Mouse (Mus musculus) spleen, adult 2 months (tissue): ENCODE data around the gene Rpl10a. TPM values are rescaled to one million over a fixed set of nuclear protein-coding genes. Genes with fewer than 3 reads are reported as not detected.
"Not testable (repeated sequence)": the region's sequence is repeated elsewhere in the genome, so short reads cannot be mapped to it uniquely, and the experiment has no call there.

ENCODE experiments used
- DNase-seq, 2 experiments: peaks; one replicate each; pipeline versions ENCODE4 v3.0.0 to v3.0.0-alpha.2; 2012 to 2021; ENCODE audit warnings: low spot score in 2 of 2, low read depth in 1 of 2
- H3K27ac ChIP-seq: fragments of 200-500 bp; 2 replicates; pipeline ENCODE4 v1.5.1; 2012; ENCODE audit warnings: low read length, inconsistent platforms; ENCODE audit not compliant: insufficient read depth
- H3K27me3 ChIP-seq: fragments of 200-500 bp; 2 replicates; pipeline ENCODE4 v1.6.1; 2012; ENCODE audit warnings: mild to moderate bottlenecking, moderate library complexity, low read length, inconsistent platforms; ENCODE audit not compliant: control insufficient read depth, insufficient read depth
- H3K36me3 ChIP-seq: fragments of 200-500 bp; 2 replicates; pipeline ENCODE4 v1.6.1; 2012; ENCODE audit warnings: mild to moderate bottlenecking, low read length, inconsistent platforms; ENCODE audit not compliant: control insufficient read depth, insufficient read depth
- H3K4me1 ChIP-seq: fragments of 200-500 bp; 2 replicates; pipeline ENCODE4 v1.6.1; 2011; ENCODE audit warnings: inconsistent platforms; ENCODE audit not compliant: control insufficient read depth, insufficient read depth, insufficient read length
- H3K4me3 ChIP-seq: fragments of 200-500 bp; 2 replicates; pipeline ENCODE4 v1.5.1; 2011; ENCODE audit warnings: mild to moderate bottlenecking, inconsistent platforms; ENCODE audit not compliant: insufficient read depth, insufficient read length; ENCODE audit errors: extremely low read depth
- CTCF ChIP-seq: fragments of 200-500 bp; IDR thresholded peaks from 2 replicates; pipeline ENCODE4 v1.5.1; 2011; ENCODE audit warnings: mild to moderate bottlenecking, inconsistent platforms; ENCODE audit not compliant: insufficient read depth, insufficient read length, insufficient replicate concordance; ENCODE audit errors: extremely low read depth
- POLR2A ChIP-seq: fragments of 200-500 bp; IDR thresholded peaks from 2 replicates; pipeline ENCODE4 v1.6.1; 2011; ENCODE audit warnings: low read depth, low read length, inconsistent platforms
- WGBS: fragments of 180-500 bp; shearing (Covaris S2); methylation state at CpG from one replicate; pipeline ENCODE4 v1.1.7; 2018; 5-methylcytosine and 5-hydroxymethylcytosine counted together
- polyA plus RNA-seq: library from polyadenylated mRNA; depleted of rRNA; stranded (reverse); fragments of >200 nt; gene quantifications from 2 replicates; pipeline ENCODE4 v1.2.3, GENCODE M21; 2012

Rpl10a gene
- polyA plus RNA-seq, 1 experiment, result 4,168 TPM

- Histone ChIP-seq H3K27ac (no peak overlapping the region), H3K36me3 (peaks cover 12% of the 10 kb centered on the region), H3K4me3 (no peak overlapping the region), H3K4me1 (peaks cover 2% of the 10 kb centered on the region; the same call in 1 of the 2 replicates), H3K27me3 (no peaks in the 10 kb centered on the region)
- WGBS, result 97% methylated on average over 8 of the region's 8 CpGs
- TF ChIP-seq CTCF (no peak), POLR2A (no peak)
- DNase-seq, result no peak
Observed at GRCm38 (mm10) chr17:28325751-28326150, 2.5 kb upstream of the Rpl10a start.

GRCm38 (mm10) chr17:28326951-28327350 lies 1.3 kb upstream of the Rpl10a start:
- Histone ChIP-seq H3K27me3 (no peaks in the 10 kb centered on the region), H3K4me1 (peaks cover 2% of the 10 kb centered on the region; the same call in 1 of the 2 replicates), H3K4me3 (no peak overlapping the region), H3K27ac (no peak overlapping the region), H3K36me3 (peaks cover 20% of the 10 kb centered on the region)
- 93% methylated on average over 3 of the region's 3 CpGs for WGBS
- TF ChIP-seq CTCF (no peak), POLR2A (no peak)
- DNase-seq, result no peak

- Histone ChIP-seq H3K36me3 (peaks cover 20% of the 10 kb centered on the region), H3K4me1 (peaks cover 2% of the 10 kb centered on the region; the same call in 1 of the 2 replicates), H3K4me3 (peak overlapping the region; percentile 19; the same call in 1 of the 2 replicates), H3K27ac (peak overlapping the region; percentile 19), H3K27me3 (no peaks in the 10 kb centered on the region)
- 46% methylated on average over 22 of the region's 22 CpGs for WGBS
- no peak for DNase-seq
- TF ChIP-seq POLR2A (no peak), CTCF (no peak)
Observed at GRCm38 (mm10) chr17:28327673-28328325, 472 bp upstream of the Rpl10a start.

- no peak for DNase-seq
- WGBS, result under 1% methylated on average over 25 of the region's 25 CpGs
- peak overlapping the region; percentile 71 for H3K4me3 ChIP-seq
- peak overlapping the region; percentile 83 for H3K27ac ChIP-seq
- TF ChIP-seq POLR2A (no peak), CTCF (no peak)
- peaks cover 2% of the 10 kb centered on the region; the same call in 1 of the 2 replicates for H3K4me1 ChIP-seq
- H3K36me3 ChIP-seq, result peaks cover 20% of the 10 kb centered on the region
- H3K27me3 ChIP-seq, result no peaks in the 10 kb centered on the region; the same call in 1 of the 2 replicates
Observed at GRCm38 (mm10) chr17:28328946-28329345, 675 bp downstream of the Rpl10a start.

GRCm38 (mm10) chr17:28329503-28330231 lies 1.4 kb downstream of the Rpl10a start:
- Histone ChIP-seq H3K4me1 (peaks cover 2% of the 10 kb centered on the region; the same call in 1 of the 2 replicates), H3K36me3 (peaks cover 20% of the 10 kb centered on the region), H3K27me3 (no peaks in the 10 kb centered on the region; the same call in 1 of the 2 replicates), H3K4me3 (peak overlapping the region; percentile 71; the same call in 1 of the 2 replicates), H3K27ac (no peak overlapping the region)
- DNase-seq, result no peak
- TF ChIP-seq POLR2A (no peak), CTCF (no peak)
- 12% methylated on average over 4 of the region's 4 CpGs for WGBS

- H3K4me1 ChIP-seq, result peaks cover 2% of the 10 kb centered on the region; the same call in 1 of the 2 replicates
- H3K27ac ChIP-seq, result no peak overlapping the region
- no peak for TF ChIP-seq POLR2A
- TF ChIP-seq CTCF, result no peak
- WGBS, result 55% methylated on average over 2 of the region's 2 CpGs
- no peaks in the 10 kb centered on the region; the same call in 1 of the 2 replicates for H3K27me3 ChIP-seq
- DNase-seq, result no peak
- H3K4me3 ChIP-seq, result no peak overlapping the region
- H3K36me3 ChIP-seq, result peaks cover 20% of the 10 kb centered on the region
Observed at GRCm38 (mm10) chr17:28330232-28330546, 1.9 kb downstream of the Rpl10a start.

GRCm38 (mm10) chr17:28330590-28330989 lies 2.3 kb downstream of the Rpl10a start:
- DNase-seq, H3K27me3 ChIP-seq, H3K27ac ChIP-seq, H3K4me3 ChIP-seq, H3K4me1 ChIP-seq: not testable (repeated sequence)
- H3K36me3 ChIP-seq, result peaks cover 20% of the 10 kb centered on the region
- WGBS, result 88% methylated on average over 8 of the region's 8 CpGs
